Mouse (Mus musculus): ENCODE measurements around the gene Krt5. TPM values are rescaled to one million over a fixed set of nuclear protein-coding genes. Genes with fewer than 3 reads are reported as not detected.

Krt5 gene
- total RNA-seq, 2 experiments from 2014 or later = not detected

Other genes starting within 250 kb of the Krt5 start
- gene Krt81, start 249.1 kb downstream of the Krt5 start, total RNA-seq (2015; ENCODE audit: low replicate concordance) = not detected in 2 replicates
- not detected in 2 replicates for gene Krt81, start 249.1 kb downstream of the Krt5 start, total RNA-seq (2017; ENCODE audit: low replicate concordance)
- gene Krt86, start 239.4 kb downstream of the Krt5 start, total RNA-seq (2015; ENCODE audit: low replicate concordance) = not detected in 2 replicates
- not detected in 2 replicates for gene Krt86, start 239.4 kb downstream of the Krt5 start, total RNA-seq (2017; ENCODE audit: low replicate concordance)
- gene Krt83, start 221.4 kb downstream of the Krt5 start, total RNA-seq (2015; ENCODE audit: low replicate concordance) = not detected in 2 replicates
- 0.56 TPM in 1 of 2 replicates, not detected in the other for gene Krt83, start 221.4 kb downstream of the Krt5 start, total RNA-seq (2017; ENCODE audit: low replicate concordance)
- gene Gm49425, start 195.6 kb downstream of the Krt5 start, total RNA-seq (2015; ENCODE audit: low replicate concordance) = not detected in 2 replicates
- gene Gm49425, start 195.6 kb downstream of the Krt5 start, total RNA-seq (2017; ENCODE audit: low replicate concordance) = not detected in 2 replicates
- gene Krt84, start 180.1 kb downstream of the Krt5 start, total RNA-seq (2015; ENCODE audit: low replicate concordance) = not detected in 2 replicates
- gene Krt84, start 180.1 kb downstream of the Krt5 start, total RNA-seq (2017; ENCODE audit: low replicate concordance) = not detected in 2 replicates
- gene Krt82, start 162.2 kb downstream of the Krt5 start, total RNA-seq (2015; ENCODE audit: low replicate concordance) = not detected in 2 replicates
- not detected in 2 replicates for gene Krt82, start 162.2 kb downstream of the Krt5 start, total RNA-seq (2017; ENCODE audit: low replicate concordance)
- gene Krt90, start 149.9 kb downstream of the Krt5 start, total RNA-seq (2015; ENCODE audit: low replicate concordance) = not detected in 2 replicates
- gene Krt90, start 149.9 kb downstream of the Krt5 start, total RNA-seq (2017; ENCODE audit: low replicate concordance) = not detected in 2 replicates
- gene Krt75, start 139.0 kb downstream of the Krt5 start, total RNA-seq (2015; ENCODE audit: low replicate concordance) = not detected in 2 replicates
- gene Krt75, start 139.0 kb downstream of the Krt5 start, total RNA-seq (2017; ENCODE audit: low replicate concordance) = not detected in 2 replicates
- gene Gm5414, start 84.7 kb downstream of the Krt5 start, total RNA-seq (2015; ENCODE audit: low replicate concordance) = not detected in 2 replicates
- not detected in 2 replicates for gene Gm5414, start 84.7 kb downstream of the Krt5 start, total RNA-seq (2017; ENCODE audit: low replicate concordance)
- not detected in 2 replicates for gene Gm5478, start 65.5 kb downstream of the Krt5 start, total RNA-seq (2015; ENCODE audit: low replicate concordance)
- not detected in 2 replicates for gene Gm5478, start 65.5 kb downstream of the Krt5 start, total RNA-seq (2017; ENCODE audit: low replicate concordance)
- not detected in 2 replicates for gene Krt6b, start 32.6 kb downstream of the Krt5 start, total RNA-seq (2015; ENCODE audit: low replicate concordance)
- gene Krt6b, start 32.6 kb downstream of the Krt5 start, total RNA-seq (2017; ENCODE audit: low replicate concordance) = not detected in 2 replicates
- gene Krt6a, start 18.6 kb downstream of the Krt5 start, total RNA-seq (2015; ENCODE audit: low replicate concordance) = not detected in 2 replicates
- not detected in 2 replicates for gene Krt6a, start 18.6 kb downstream of the Krt5 start, total RNA-seq (2017; ENCODE audit: low replicate concordance)
- gene Krt71, start 30.2 kb upstream of the Krt5 start, total RNA-seq (2015; ENCODE audit: low replicate concordance) = not detected in 2 replicates
- gene Krt71, start 30.2 kb upstream of the Krt5 start, total RNA-seq (2017; ENCODE audit: low replicate concordance) = 0.14 TPM in 1 of 2 replicates, not detected in the other
- gene Krt72, start 73.6 kb upstream of the Krt5 start, total RNA-seq (2015; ENCODE audit: low replicate concordance) = not detected in 2 replicates
- gene Krt72, start 73.6 kb upstream of the Krt5 start, total RNA-seq (2017; ENCODE audit: low replicate concordance) = not detected in 2 replicates
- not detected in 2 replicates for gene Krt73, start 89.4 kb upstream of the Krt5 start, total RNA-seq (2015; ENCODE audit: low replicate concordance)
- not detected in 2 replicates for gene Krt73, start 89.4 kb upstream of the Krt5 start, total RNA-seq (2017; ENCODE audit: low replicate concordance)
- gene Krt2, start 105.3 kb upstream of the Krt5 start, total RNA-seq (2015; ENCODE audit: low replicate concordance) = not detected in 2 replicates
- gene Krt2, start 105.3 kb upstream of the Krt5 start, total RNA-seq (2017; ENCODE audit: low replicate concordance) = not detected in 2 replicates
- gene Krt1, start 137.9 kb upstream of the Krt5 start, total RNA-seq (2015; ENCODE audit: low replicate concordance) = not detected in 2 replicates
- gene Krt1, start 137.9 kb upstream of the Krt5 start, total RNA-seq (2017; ENCODE audit: low replicate concordance) = not detected in 2 replicates
- gene Krt77, start 156.8 kb upstream of the Krt5 start, total RNA-seq (2015; ENCODE audit: low replicate concordance) = not detected in 2 replicates
- not detected in 2 replicates for gene Krt77, start 156.8 kb upstream of the Krt5 start, total RNA-seq (2017; ENCODE audit: low replicate concordance)
- not detected in 2 replicates for gene Krt76, start 180.0 kb upstream of the Krt5 start, total RNA-seq (2015; ENCODE audit: low replicate concordance)
- gene Krt76, start 180.0 kb upstream of the Krt5 start, total RNA-seq (2017; ENCODE audit: low replicate concordance) = not detected in 2 replicates
- not detected in 2 replicates for gene Krt4, start 211.8 kb upstream of the Krt5 start, total RNA-seq (2015; ENCODE audit: low replicate concordance)
- not detected in 2 replicates for gene Krt4, start 211.8 kb upstream of the Krt5 start, total RNA-seq (2017; ENCODE audit: low replicate concordance)
- gene Krt79, start 227.4 kb upstream of the Krt5 start, total RNA-seq (2015; ENCODE audit: low replicate concordance) = not detected in 2 replicates
- not detected in 2 replicates for gene Krt79, start 227.4 kb upstream of the Krt5 start, total RNA-seq (2017; ENCODE audit: low replicate concordance)
- gene Krt78, start 241.4 kb upstream of the Krt5 start, total RNA-seq (2015; ENCODE audit: low replicate concordance) = not detected in 2 replicates
- gene Krt78, start 241.4 kb upstream of the Krt5 start, total RNA-seq (2017; ENCODE audit: low replicate concordance) = not detected in 2 replicates

Measured in erythroblast, adult 5-6 weeks (primary cell).